ENCODE assay signal across 23 mouse cellular contexts in genomic region chr1:133018580-133018979, GRCm38 (mm10). TPM values are rescaled to one million over a fixed set of nuclear protein-coding genes. Genes with fewer than 3 reads are reported as not detected.
A peak's percentile ranks its signal among the peaks of the same experiment; 100 is the strongest.
DNase-seq lines count a peak whose midpoint lies in the region; ATAC-seq and TF ChIP-seq lines count a peak whose summit lies in the region.
"Had no signal": no experiment of that assay in that cellular context is flagged by ENCODE, and none has a peak within 500 bp of the region (broad histone marks: within the 10 kb centered on the region; RNA-seq: fewer than 3 reads in every experiment).

No protein-coding gene starts in this region.

- ATAC-seq in megakaryocyte, adult 5-6 weeks (ENCODE audit: poor library complexity, severe bottlenecking): no peak
- ATAC-seq in inflammation-experienced regulatory T-cells, adult 6 months: peak; percentile 46
- ATAC-seq: activated CD4-positive, CD25-positive, alpha-beta regulatory T cell, adult 4 months; forebrain, embryonic 14.5 days; forebrain, postnatal 0 days; hindbrain, embryonic 16.5 days; intestine, postnatal 0 days had no signal

- H3K9ac ChIP-seq in ES-Bruce4 (ENCODE audit: low read depth, poor library complexity, severe bottlenecking): peak overlapping the region; percentile 86
- H3K9ac ChIP-seq: forebrain, postnatal 0 days; hindbrain, embryonic 13.5 days had no signal

- peaks cover 48% of the 10 kb centered on the region for H3K4me1 ChIP-seq in megakaryocyte, embryonic 14.5 days
- no peaks in the 10 kb centered on the region for H3K4me1 ChIP-seq in ES-Bruce4 (ENCODE audit: control insufficient read depth, insufficient read depth, low read length)

- no peak for DNase-seq in urinary bladder, postnatal 25 days (ENCODE audit: low spot score)
- no peak for DNase-seq in retina, postnatal 1 day
- DNase-seq: adrenal gland, adult 8-10 months; adrenal gland, postnatal 25 days; B cell, adult 2 months; cerebellum, adult 11-12 months; cerebellum, adult 8-10 months; cerebellum, postnatal 10 days; cerebellum, postnatal 36 days; embryo, embryonic 11 days; forebrain, postnatal 0 days; gastrocnemius, adult 2 months; gastrocnemius, postnatal 14 days had no signal

- no peak for TF ChIP-seq CTCF in ES-Bruce4 (IDR thresholded peaks at IDR 0.05; ENCODE audit: low read depth, low read length)

- H3K27me3 ChIP-seq in megakaryocyte, embryonic 14.5 days (replicated peaks): no peaks in the 10 kb centered on the region
- no peaks in the 10 kb centered on the region for H3K27me3 ChIP-seq in ES-Bruce4 (ENCODE audit: control insufficient read depth, insufficient read depth, low read length, poor library complexity, severe bottlenecking)
- H3K27me3 ChIP-seq: hindbrain, embryonic 13.5 days had no signal

- H3K36me3 ChIP-seq in megakaryocyte, embryonic 14.5 days (replicated peaks; ENCODE audit: low read length): peaks cover 67% of the 10 kb centered on the region
- peaks cover 54% of the 10 kb centered on the region for H3K36me3 ChIP-seq in ES-Bruce4 (ENCODE audit: control insufficient read depth, insufficient read depth, low read length, poor library complexity, severe bottlenecking)

- H3K27ac ChIP-seq in ES-Bruce4 (ENCODE audit: insufficient read depth, low read length): peak overlapping the region; percentile 100
- H3K27ac ChIP-seq: gastrocnemius, adult 2 months; hindbrain, embryonic 10.5 days; hindbrain, embryonic 13.5 days had no signal

- H3K4me3 ChIP-seq in megakaryocyte, embryonic 14.5 days (replicated peaks): peak overlapping the region; percentile 64
- H3K4me3 ChIP-seq in ES-Bruce4 (ENCODE audit: low read depth, low read length): peak overlapping the region; percentile 39
- H3K4me3 ChIP-seq: gastrocnemius, adult 2 months; hindbrain, embryonic 10.5 days; hindbrain, embryonic 13.5 days had no signal

- no peaks in the 10 kb centered on the region for H3K9me3 ChIP-seq in megakaryocyte, embryonic 14.5 days
- H3K9me3 ChIP-seq in ES-Bruce4 (replicated peaks; ENCODE audit: control insufficient read depth, insufficient read depth, low read length, poor library complexity, severe bottlenecking): no peaks in the 10 kb centered on the region
- H3K9me3 ChIP-seq: hindbrain, embryonic 10.5 days; hindbrain, embryonic 13.5 days had no signal

- TF ChIP-seq POLR2A in ES-Bruce4 (IDR thresholded peaks at IDR 0.05; ENCODE audit: insufficient read depth, low read length): no peak

- no peak for TF ChIP-seq EP300 in ES-Bruce4 (IDR thresholded peaks at IDR 0.05; ENCODE audit: insufficient read depth, low read depth, low read length)

RNA-seq across cellular contexts. Expression of gene Mdm4, which starts 11.8 kb away (rescaled TPM):
- polyA plus RNA-seq in megakaryocyte, embryonic 14.5 days (2012; ENCODE audit: insufficient read depth, low replicate concordance): 7.3 TPM in 1 of 2 replicates, not detected in the other
- 66.6 and 69.0 TPM in 2 replicates for total RNA-seq in megakaryocyte, adult 5-6 weeks (2015)
- total RNA-seq in megakaryocyte, adult 5-6 weeks (2017): 88.5 and 97.9 TPM in 2 replicates
- 484 and 490 TPM in 2 replicates for polyA plus RNA-seq in ES-Bruce4 (2011; ENCODE audit: insufficient read depth, insufficient read length, low read depth, missing spikeins)
- 100 to 1,000 TPM in 1 of 3 experiments, 10 to 100 TPM in 2; 94.1 to 139 (median 98.6) TPM for polyA plus RNA-seq in inflammation-experienced regulatory T-cells, adult 6 months (2017; shearing (Covaris generic))

RNA-seq across cellular contexts. Expression of gene Pik3c2b, which starts 26.9 kb away (rescaled TPM):
- polyA plus RNA-seq in megakaryocyte, embryonic 14.5 days (2012; ENCODE audit: insufficient read depth, low replicate concordance): 0.56 and 0.73 TPM in 2 replicates
- total RNA-seq in megakaryocyte, adult 5-6 weeks (2015): 0.67 and 1.1 TPM in 2 replicates
- 0.48 and 0.98 TPM in 2 replicates for total RNA-seq in megakaryocyte, adult 5-6 weeks (2017)
- polyA plus RNA-seq in ES-Bruce4 (2011; ENCODE audit: insufficient read depth, insufficient read length, low read depth, missing spikeins): 6.0 and 6.4 TPM in 2 replicates
- under 1 TPM; 0.36 to 0.67 (median 0.61) TPM for polyA plus RNA-seq in inflammation-experienced regulatory T-cells, adult 6 months (2017; shearing (Covaris generic))

Comparison
In these comparisons a context has a peak if more than half of its experiments do, and no peak if none do; other contexts are left out.
1. RNA of gene Mdm4, which starts 11.8 kb away (polyA plus RNA-seq): 484 to 490 TPM in ES-Bruce4 and 94.1 to 139 TPM in inflammation-experienced regulatory T-cells, adult 6 months; 7.3 TPM in megakaryocyte, embryonic 14.5 days; every median in the first group is over 10 times any median in the second.